Mouse (Mus musculus): ENCODE measurements around the gene Cldn15. TPM values are rescaled to one million over a fixed set of nuclear protein-coding genes. Genes with fewer than 3 reads are reported as not detected.
A peak's percentile ranks its signal among the peaks of the same experiment; 100 is the strongest.

Gene Cldn15
- total RNA-seq, 2 experiments from 2014 or later, result 0.46 to 0.54 TPM

DNA sequence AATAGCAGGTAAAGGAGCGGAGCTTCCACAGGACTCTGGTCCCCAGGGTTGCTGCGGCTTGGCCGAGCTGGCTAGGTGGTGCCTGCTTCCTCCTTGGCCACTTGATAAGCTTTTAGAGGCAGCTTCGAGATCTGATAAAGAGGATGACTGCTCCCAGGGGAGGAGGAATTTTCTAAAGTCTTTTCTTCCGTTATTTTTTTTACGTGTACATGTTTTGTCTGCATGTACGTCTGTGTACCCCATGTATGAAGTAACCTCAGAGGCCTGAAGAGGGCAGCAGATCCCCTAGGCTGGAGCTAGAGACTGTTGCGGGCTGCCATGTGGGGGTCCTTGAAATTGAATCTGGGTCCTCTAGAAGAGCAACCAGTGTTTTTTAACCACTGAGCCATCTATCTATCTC, 14.6 kb downstream of the Cldn15 start:
- intact Hi-C loops (cut with DNase I), result no loop called here
- no peak for DNase-seq

DNA sequence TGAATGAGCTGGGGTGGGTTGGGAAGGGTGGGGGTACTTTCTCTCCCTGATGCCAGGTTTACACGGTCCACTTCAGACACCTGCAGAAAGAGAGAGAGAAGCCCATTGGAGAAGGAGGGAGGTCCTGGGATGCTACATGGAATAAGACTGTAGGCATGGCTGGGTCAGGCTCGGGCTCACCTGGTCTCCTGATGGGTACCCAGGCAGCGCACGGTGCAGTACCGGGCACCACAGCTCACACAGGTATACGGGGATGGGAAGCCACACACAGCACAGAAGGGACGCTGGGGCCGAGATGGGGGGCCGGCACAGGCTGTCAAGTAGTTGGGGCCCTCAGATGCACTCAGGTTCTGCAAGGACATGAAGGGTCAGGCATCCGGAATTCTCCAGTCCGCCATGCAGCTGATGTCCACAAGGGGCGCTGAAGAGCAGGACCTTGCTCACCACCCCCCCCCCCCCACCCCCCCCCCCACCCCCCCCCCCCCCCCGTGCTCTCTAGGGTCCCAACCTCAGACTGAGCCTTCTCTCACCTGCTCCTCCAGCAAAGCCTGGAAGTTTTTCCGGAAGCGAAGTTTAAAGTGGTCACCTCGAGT, 16.0 kb downstream of the Cldn15 start:
- DNase-seq, result peak; percentile 54
- intact Hi-C loops (cut with DNase I), result no loop called here

- DNase-seq, result no peak
- intact Hi-C loops (cut with DNase I), result no loop called here
Observed at GRCm38 (mm10) chr5:136984828-136985227, 18.4 kb downstream of the Cldn15 start.

DNA sequence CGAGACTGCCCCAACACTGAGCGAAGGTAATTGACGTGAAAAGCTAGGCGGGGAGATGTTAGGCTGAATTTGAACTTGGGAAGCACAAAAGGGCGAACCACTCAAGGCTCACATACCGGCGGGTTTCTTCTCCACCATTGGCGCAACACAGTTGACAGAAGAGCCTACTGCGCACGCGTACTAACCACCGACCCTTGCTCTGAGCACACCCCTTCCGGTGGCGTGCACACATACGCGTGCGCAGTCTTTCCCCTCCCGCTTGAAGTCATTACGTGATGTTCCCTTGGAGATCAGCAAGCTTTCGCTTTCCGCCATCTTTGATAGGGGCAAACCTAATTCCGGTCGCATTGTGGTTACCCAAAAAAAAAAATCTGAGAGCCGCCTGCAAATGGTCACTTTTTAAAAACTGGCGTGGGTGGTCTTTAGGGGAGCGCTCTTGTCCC, 20.3 kb downstream of the Cldn15 start, which contains the start of gene Plod3:
Plod3 (plus strand) TSS at position 325 of the 443 bp plus-strand sequence.
- intact Hi-C loops (cut with DNase I), result no loop called here

DNA sequence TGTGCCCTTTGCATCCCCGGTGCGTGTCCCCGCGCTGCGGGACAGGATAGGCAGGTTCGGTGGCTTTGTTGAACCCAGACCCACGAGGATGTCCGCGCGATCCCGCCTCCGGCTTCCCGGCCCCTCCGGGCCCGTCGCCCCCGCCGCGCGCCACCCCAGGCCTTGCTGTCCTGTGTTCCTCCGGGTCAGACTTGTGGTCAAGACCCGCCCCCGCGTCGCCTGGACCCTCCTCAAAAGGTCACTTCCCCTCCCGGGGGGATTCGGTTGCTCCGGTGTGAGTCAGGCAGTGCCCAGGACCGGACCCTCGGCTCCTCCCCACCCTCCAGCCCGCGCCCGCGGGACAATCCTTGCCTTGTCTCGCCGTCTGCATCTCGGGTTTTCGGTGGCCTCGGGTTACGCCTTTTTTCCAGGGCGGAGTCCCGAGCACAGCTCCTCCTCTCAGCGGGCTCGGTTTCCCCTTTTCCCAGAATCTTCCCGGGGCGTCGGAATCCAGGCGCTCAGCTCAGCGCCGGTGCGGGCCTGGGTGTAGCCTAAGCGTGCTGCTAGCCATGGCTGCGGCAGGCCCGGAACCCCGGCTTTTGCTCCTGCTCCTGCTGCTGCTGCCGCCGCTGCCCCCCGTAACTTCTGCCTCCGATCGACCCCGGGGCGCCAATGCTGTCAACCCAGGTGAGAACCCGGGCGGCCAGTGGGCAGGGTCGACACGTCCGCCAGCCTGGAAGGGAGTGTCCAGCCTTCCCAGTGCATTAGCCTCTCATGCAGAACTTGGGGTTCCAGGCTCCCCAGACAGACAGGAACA, 20.9 kb downstream of the Cldn15 start:
- intact Hi-C loops (cut with DNase I), result no loop called here

More for the DNA sequence above, 20.3 kb downstream of the Cldn15 start, which contains the start of gene Plod3:
- DNase-seq, result peak; percentile 99

GRCm38 (mm10) chr5:136987934-136988271, 21.5 kb downstream of the Cldn15 start, which contains the start of gene Znhit1:
Gene Znhit1 (minus strand): TSS chr5:136988021.
- DNase-seq, result no peak
- intact Hi-C loops (cut with DNase I), result no loop called here

More for the DNA sequence above, 20.9 kb downstream of the Cldn15 start:
- peak; percentile 83 for DNase-seq

DNA sequence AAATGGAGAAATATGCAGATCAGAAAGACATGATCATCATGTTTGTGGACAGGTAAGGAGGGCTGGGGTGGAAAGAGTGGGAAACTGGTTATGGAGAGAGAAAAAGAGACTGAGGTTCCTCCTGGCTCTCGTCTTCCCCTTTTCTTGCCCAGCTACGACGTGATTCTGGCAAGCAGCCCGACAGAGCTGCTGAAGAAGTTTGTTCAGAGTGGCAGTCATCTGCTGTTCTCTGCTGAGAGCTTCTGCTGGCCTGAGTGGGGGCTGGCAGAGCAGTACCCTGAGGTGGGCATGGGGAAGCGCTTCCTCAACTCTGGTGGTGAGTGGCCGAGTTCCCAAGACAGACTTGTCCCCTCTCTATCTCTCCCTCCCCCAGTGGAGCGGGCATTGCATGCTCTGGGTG, 22.0 kb downstream of the Cldn15 start:
- DNase-seq, result peak; percentile 42
- intact Hi-C loops (cut with DNase I), result no loop called here

DNA sequence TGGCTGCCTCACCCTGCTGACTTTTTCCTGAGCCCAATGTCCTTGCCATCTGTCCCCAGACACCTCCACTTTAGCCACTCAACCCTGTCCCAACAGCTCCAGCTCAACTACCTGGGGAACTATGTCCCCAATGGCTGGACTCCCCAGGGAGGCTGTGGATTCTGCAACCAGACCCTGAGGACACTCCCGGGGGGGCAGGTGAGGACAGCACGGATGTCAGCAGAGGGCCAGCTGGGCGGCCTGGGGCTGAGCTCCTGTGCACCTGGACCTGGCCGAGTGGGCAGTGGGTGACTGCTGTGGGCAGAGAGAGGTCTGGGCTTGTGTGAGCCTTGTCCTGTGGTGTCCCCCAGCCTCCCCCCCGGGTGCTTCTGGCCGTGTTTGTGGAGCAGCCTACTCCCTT, 23.4 kb downstream of the Cldn15 start:
- intact Hi-C loops (cut with DNase I), result no loop called here
- DNase-seq, result peak; percentile 26

GRCm38 (mm10) chr5:136999449-136999848, 33.0 kb downstream of the Cldn15 start:
- intact Hi-C loops (cut with DNase I), result no loop called here
- no peak for DNase-seq

- intact Hi-C loops (cut with DNase I), result no loop called here
- no peak for DNase-seq
Observed at GRCm38 (mm10) chr5:137000612-137001011, 34.2 kb downstream of the Cldn15 start.

DNA sequence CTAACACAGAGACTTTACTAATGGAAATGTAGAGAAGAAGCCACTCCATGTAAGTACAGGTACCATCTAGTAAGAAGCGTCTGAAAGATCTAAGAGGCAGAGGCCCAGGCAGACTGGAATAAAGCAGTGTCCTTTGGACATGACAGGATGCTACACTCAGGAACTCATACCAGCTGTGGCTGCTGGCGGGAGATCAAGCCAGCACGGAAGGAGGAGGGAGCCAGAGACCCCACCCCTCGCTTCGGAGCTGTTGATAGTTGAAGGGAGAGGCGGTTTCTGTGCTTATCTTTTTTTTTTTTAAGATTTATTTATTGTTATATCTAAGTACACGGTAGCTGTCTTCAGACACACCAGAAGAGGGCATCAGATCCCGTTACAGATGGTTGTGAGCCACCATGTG, 40.9 kb downstream of the Cldn15 start:
- intact Hi-C loops (cut with DNase I), result no loop called here
- no peak for DNase-seq

DNA sequence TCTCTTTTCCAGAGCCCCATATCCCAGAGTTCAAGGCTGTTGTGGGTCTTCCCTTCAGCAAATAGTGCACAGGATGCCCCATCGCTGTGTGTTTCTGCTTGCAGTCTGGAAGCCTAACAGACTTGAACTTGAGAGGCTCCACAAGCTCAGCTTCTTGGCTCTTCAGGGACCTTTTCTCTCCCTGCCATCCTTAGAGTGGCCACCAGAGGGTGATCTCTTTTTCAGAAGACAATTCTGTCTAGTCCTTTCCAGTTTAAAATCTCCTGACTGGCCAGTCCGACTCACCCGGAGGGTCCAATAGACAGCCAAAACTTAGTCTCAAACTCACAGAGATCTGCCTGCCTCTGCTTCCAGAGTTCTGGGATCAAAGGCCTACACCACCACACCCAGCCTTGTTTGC, 43.6 kb downstream of the Cldn15 start:
- intact Hi-C loops (cut with DNase I), result loop anchor here (5.0 kb wide), 1 partner anchor 102 kb away; no protein-coding TSS in a partner anchor
- DNase-seq, result peak; percentile 59

DNA sequence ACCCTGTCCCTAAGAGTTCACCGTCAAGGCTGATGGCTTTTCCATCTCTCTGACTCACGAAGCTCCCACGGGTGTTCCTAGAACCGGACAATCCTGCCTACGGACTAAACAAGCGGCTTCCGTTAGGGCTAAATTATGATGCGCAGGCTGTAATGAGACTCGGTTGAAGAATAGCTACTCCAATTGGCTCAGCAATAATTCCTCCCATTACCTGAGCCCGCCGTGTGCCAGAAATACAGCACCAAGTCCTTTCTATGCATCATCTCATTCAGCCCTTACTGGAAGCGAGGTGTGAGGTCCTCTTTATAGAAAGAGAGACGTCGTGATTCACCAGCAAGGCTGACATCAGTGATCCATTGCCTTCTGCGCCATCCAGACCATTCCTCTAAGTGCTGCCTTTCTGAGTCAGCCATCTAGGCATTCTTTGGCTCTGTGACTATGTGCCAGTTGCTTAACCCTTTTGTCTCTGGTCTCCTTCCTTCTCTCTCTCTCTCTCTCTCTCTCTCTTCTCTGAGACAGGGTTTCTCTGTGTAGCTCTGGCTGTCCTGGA, 46.1 kb downstream of the Cldn15 start:
- intact Hi-C loops (cut with DNase I), result loop anchor here (5.0 kb wide), 1 partner anchor 100 kb away; no protein-coding TSS in a partner anchor
- DNase-seq, result no peak

DNA sequence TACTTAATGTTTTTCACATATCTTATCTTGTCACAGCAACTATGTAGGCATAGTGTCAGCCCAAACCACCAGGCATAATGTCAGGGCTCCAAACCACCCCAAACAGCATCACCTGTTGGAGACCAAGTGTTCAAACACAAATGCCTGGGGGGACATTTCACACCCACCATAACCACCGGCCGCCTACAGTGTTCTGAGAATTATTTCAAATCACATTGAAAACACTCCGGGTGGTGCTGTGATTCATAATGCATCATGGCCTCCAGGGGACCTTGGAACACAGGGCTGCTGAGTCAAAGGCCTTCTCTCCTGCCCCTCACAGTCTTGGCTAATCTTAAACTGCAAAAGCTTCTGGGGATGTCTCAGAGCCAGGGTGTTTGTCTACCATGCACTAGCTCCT, 49.5 kb downstream of the Cldn15 start:
- intact Hi-C loops (cut with DNase I), result no loop called here
- DNase-seq, result no peak

DNA sequence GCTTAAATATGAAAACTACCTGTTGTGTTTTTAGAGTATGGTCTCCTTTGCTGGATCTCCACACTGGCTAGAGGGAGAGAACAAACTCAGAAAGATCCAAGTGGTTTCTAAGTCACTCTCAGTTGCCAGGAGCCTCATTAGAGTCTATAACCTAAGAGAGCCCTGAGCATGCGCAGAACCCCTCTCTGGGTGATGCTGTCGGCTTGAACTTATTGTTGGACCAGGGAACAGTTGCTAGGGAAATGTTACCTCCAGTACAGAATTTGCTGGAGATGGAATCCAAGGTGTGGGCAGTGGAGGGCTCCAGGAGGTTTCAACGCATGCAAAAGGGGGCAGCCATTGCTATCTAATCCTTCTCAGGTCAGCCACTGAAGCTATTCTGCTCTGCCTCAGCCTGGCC, 57.9 kb downstream of the Cldn15 start:
- no peak for DNase-seq
- intact Hi-C loops (cut with DNase I), result no loop called here

DNA sequence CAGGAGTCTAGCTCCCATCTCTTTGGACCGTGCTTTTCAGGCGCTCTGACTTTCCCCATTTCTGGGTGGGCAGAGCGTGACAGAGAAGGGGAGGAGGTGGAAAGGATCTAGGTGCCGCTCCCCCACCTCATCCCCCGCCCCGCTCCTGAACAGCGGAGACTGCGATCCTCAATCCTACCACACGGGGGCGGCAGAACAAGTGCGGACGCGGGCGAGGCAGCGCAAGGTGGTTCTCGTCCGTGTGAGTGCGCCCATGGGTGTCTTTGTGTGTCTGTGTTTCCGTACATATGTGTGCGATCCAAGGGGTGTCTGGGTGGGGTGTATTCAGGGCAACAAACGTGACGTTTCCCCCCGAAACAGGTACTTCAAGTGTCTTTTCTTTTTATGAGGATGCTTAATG, 58.7 kb downstream of the Cldn15 start:
- intact Hi-C loops (cut with DNase I), result no loop called here
- DNase-seq, result peak; percentile 83

Small RNA genes within 50 kb of the gene (microRNA-seq; reads per million reads assigned to microRNA genes)
- 196 reads per million, percentile 57 among the genes with 10 or more reads in this experiment for gene Mir702

Other genes starting within 250 kb of the Cldn15 start
- 10 to 100 TPM; 28.0 to 28.6 TPM for gene Col26a1, start 83.4 kb upstream of the Cldn15 start, total RNA-seq (2021)
- gene Ift22, start 58.5 kb upstream of the Cldn15 start, total RNA-seq (2021), result 10 to 100 TPM; 51.2 to 56.2 TPM
- gene Fis1, start 13.3 kb upstream of the Cldn15 start, total RNA-seq (2021), result 100 to 1,000 TPM; 193 to 195 TPM
- 10 to 100 TPM; 46.7 to 52.1 TPM for gene Plod3, start 20.4 kb downstream of the Cldn15 start, total RNA-seq (2021)
- 10 to 100 TPM; 90.8 to 93.9 TPM for gene Znhit1, start 21.4 kb downstream of the Cldn15 start, total RNA-seq (2021)
- gene Vgf, start 59.8 kb downstream of the Cldn15 start, total RNA-seq (2021), result 10 to 100 TPM; 48.5 to 78.9 TPM
- 100 to 1,000 TPM; 193 to 208 TPM for gene Ap1s1, start 79.5 kb downstream of the Cldn15 start, total RNA-seq (2021)
- gene Serpine1, start 105.7 kb downstream of the Cldn15 start, total RNA-seq (2021), result under 1 TPM; 0.60 TPM
- 1 to 10 TPM; 4.1 to 5.6 TPM for gene Trim56, start 149.6 kb downstream of the Cldn15 start, total RNA-seq (2021)
- gene Muc3, start 182.7 kb downstream of the Cldn15 start, total RNA-seq (2021), result not detected
- 1 to 10 TPM in 1 of 2 experiments, under 1 TPM in 1; 0.60 to 1.5 TPM for gene Muc3a, start 245.8 kb downstream of the Cldn15 start, total RNA-seq (2021)

Measured in left cerebral cortex, postnatal 4 days (tissue).